Mouse (Mus musculus): ENCODE measurements around the gene Wdr61.

The Wdr61 gene

DNA sequence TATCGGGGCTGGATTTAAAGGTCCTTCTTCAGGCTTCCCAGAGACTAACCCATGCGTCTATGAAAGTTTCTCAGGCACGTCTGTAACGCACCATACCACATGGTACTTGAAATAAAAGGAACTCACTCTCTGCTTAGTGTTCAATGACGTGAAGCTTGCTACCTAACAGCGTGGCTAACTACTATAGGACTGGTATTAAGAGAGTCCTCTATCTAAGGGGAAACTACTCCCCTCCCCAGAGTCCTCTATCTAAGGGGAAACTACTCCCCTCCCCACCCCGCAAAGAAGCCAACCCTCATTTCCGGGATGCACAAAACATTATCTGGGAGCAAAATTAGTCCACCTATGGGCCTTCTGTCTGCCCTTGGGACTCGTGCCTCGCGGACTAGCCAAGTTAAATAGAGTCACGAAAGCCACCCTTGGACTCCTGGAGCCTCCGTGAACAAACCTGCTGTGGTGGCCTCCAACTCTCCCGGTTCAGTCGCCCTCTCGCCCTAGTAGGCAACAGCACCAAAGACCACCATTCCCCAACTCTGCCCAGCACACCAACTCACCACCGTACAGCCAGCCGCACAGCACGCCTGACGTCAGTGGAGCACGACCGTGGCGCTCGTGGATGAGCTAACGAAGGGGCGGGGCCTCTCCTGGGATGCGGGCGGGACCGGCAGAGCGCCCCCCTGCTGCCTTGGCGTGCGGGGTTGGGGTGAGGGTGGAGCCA, at the start of gene Wdr61:
Wdr61 (minus strand) TSS at position 599 of the 718 bp plus-strand sequence.
- peak; percentile 99 for DNase-seq

DNA sequence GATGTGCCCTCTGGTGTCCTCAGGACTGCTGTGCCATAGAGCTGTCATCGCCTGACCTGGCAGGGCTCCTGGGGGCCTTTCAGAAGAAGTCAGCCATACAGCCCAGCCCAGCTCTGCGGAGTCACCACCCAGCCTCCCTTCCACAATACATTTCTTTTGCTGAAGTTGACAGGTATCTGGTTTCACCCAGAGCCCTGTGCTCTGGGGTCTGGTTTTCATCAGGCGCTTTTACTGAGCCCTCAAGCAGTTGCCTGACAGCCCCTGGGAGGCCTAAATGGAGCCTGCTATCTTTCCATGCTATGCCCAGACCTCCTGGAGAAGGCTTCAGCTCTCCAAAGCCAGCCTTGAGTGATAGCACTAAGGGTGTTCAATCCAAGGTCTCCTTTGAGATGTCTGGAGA, 49.7 kb upstream of the Wdr61 start:
- DNase-seq, result no peak

- DNase-seq, result no peak
Observed at GRCm38 (mm10) chr9:54782504-54782903, 48.2 kb upstream of the Wdr61 start.

DNA sequence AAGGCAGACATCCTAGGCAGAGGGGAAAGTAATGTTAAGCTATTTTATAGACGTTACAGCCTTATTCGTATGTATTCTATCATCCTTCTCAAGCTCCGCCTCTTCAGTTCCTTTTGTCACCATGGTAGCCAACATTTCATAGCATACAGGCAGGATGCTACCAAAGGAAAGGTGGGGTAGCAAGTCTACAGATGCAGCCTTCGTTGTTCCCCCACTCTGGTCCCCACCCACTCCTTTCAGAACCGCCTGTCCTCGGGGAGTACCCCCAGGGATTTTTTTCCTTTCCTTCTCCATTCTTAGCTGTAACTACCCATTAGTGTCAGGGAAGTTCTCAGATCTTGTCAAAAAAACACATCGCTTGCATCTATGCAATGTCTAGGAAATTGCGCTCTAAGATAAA, 45.0 kb upstream of the Wdr61 start:
- DNase-seq, result no peak

- no peak for DNase-seq
Observed at GRCm38 (mm10) chr9:54776451-54776982, 42.2 kb upstream of the Wdr61 start.

GRCm38 (mm10) chr9:54770140-54770780, 35.9 kb upstream of the Wdr61 start:
- DNase-seq, result no peak

- no peak for DNase-seq
Observed at GRCm38 (mm10) chr9:54765336-54766085, 31.2 kb upstream of the Wdr61 start.

- DNase-seq, result no peak
Observed at GRCm38 (mm10) chr9:54764561-54765217, 30.4 kb upstream of the Wdr61 start, which contains the start of gene Crabp1. Gene Crabp1 (plus strand): TSS chr9:54764748.

DNA sequence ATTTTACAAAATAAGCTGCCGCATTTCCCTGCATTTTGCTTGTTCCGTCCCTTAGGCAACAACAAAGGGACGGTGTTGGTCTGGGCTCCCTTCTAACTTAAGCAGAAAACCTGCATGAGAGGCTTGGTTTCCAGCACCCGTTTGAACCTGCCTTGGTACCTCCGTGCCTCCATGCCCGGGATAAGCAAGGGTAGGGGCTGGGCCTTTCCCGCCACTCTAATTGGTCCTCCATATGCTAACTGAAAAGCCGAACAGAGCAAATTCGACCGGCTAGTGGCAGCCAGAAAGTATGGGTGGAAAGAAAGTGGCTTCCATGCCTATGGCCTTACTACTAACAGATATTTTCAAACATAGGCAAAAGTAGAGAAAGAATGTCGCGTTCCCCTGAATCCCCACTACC, 29.8 kb upstream of the Wdr61 start:
- no peak for DNase-seq

- no peak for DNase-seq
Observed at GRCm38 (mm10) chr9:54759592-54759991, 25.3 kb upstream of the Wdr61 start.

GRCm38 (mm10) chr9:54752944-54753295, 18.6 kb upstream of the Wdr61 start:
- DNase-seq, result no peak

GRCm38 (mm10) chr9:54752201-54752943, 18.1 kb upstream of the Wdr61 start:
- no peak for DNase-seq

DNA sequence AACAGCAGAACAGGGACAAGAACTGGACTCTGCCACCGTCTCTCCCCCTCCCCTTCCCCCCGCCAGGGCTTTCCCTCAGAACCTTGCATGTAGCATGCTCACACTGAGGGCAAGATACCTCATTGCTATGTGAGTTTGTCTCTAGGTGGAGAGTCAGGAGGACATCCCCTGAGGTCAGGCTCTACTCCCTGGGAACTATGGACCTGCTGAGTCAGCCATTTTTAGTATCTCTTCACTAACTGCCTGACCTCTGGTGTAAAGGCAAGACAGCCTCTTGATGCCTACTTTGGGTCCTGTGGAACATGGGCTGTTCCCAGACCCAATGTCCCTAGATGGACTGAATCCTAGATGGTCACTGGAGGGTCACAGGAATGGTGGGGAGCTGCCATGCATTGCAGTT, 17.4 kb upstream of the Wdr61 start:
- no peak for DNase-seq

- no peak for DNase-seq
Observed at GRCm38 (mm10) chr9:54750215-54750981, 16.1 kb upstream of the Wdr61 start.

GRCm38 (mm10) chr9:54745740-54746370, 11.5 kb upstream of the Wdr61 start:
- DNase-seq, result no peak

DNA sequence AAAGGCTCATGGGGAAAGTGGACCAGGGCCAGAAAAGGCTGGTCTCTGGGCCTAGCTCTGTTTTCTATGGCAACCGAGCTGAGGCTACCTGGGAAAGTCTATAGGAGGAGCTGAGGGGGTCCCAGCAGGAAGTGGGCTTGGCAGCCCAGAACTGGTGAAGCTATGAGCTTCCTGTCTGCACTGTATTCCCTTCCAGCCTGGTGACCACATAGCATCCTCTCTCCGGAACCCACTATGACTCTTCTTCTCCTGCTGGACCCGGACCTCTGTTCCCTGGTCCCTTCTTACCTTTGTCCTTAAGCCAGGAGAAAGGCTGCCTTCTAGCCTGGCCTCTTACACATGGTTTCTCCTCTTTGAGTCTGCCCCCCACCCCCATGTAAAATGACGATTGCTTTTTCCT, 9.6 kb upstream of the Wdr61 start:
- no peak for DNase-seq

GRCm38 (mm10) chr9:54738376-54738775, 4.1 kb upstream of the Wdr61 start:
- peak; percentile 16 for DNase-seq

DNA sequence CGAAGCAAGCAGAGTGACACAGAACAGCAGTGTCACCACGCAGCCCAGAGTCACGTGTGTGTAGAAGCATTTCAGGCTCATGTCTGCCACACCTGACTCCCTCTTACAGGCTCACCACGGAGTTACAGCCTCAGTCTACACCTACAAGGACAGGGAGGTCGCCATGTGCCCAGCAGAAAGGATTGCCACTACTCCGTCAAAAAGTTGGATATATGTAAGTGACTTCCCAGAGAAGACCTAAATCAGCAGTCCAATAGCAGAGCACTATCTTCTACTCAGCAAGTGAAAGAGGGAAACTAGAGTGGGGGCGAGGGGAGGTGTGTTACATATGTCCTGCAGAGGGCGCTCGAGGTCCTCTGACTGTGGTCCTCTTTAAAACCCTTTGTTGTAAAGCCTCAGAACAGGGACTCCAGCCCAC, 2.0 kb upstream of the Wdr61 start:
- DNase-seq, result peak; percentile 51

DNA sequence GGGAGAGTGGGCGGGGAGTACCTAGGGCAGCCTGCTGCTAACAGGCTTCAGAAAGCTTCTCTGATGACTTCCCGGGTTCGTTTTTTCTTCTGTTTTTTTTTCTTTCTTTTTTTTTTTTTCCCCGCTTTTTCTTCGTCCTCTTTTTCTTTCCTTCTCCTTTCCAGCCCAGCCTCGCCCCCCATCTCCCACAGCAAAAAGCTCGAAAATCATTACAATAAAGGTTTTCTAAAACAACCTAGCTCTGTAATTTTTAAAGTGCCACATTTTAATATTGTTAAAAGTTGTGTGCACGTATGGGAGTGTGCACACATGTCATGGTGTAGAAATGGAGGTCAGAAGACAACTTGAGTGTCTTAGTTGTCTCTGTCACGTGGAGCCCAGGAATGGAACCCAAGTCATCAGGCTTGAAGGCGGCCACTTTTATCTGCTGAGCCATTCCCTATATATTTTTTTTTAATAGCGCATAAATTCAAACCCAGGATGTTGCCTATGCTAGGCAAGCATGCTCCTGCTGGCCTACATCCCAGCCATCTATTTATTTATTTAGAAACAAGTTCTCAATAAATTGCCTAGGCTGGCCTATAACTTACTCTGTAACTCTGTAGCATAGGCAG, 427 bp upstream of the Wdr61 start:
- peak; percentile 2 for DNase-seq

- DNase-seq, result no peak
Observed at GRCm38 (mm10) chr9:54732122-54732521, 2.2 kb downstream of the Wdr61 start.

- no peak for DNase-seq
Observed at GRCm38 (mm10) chr9:54726315-54726714, 8.0 kb downstream of the Wdr61 start.
